Mouse (Mus musculus): ENCODE results near the gene Cenps. TPM values are rescaled to one million over a fixed set of nuclear protein-coding genes. Genes with fewer than 3 reads are reported as not detected.

The Cenps gene
- polyA plus RNA-seq (2014; fragmentation: Nextera tagmentation; extraction: Ambion mirVana) = 44.7 and 49.1 TPM in 2 replicates

GRCm38 (mm10) chr4:149136982-149137770 lies at the start of gene Cenps:
Gene Cenps (minus strand): TSS chr4:149137629.
- Histone ChIP-seq H3K27ac (ENCODE audit: low read depth, low read length) (peak within 1 kb of the TSS; percentile 85), H3K27me3 (ENCODE audit: control insufficient read depth, insufficient read depth, low read length) (no peaks in the 10 kb centered on the region), H3K4me2 (replicated peaks; ENCODE audit: low read depth, low read length) (peak within 1 kb of the TSS; percentile 53), H3K4me3 (ENCODE audit: low read depth, low read length) (peak within 1 kb of the TSS; percentile 61), H3K9me3 (ENCODE audit: control insufficient read depth, low read length) (no peaks in the 10 kb centered on the region), H3K36me3 (ENCODE audit: control insufficient read depth, insufficient read depth, low read length) (no peaks in the 10 kb centered on the region), H3K9ac (ENCODE audit: low read depth, low read length) (peak within 1 kb of the TSS; percentile 69), H3K4me1 (replicated peaks; ENCODE audit: control insufficient read depth, insufficient read depth, low read length) (no peaks in the 10 kb centered on the region)
- ATAC-seq (ENCODE audit: low FRiP score) (peak; percentile 92), DNase-seq (ENCODE audit: low spot score) (peak; percentile 99)
- under 1% methylated on average over 68 of the region's 68 CpGs for WGBS

GRCm38 (mm10) chr4:149182755-149183154 lies 45.3 kb upstream of the Cenps start:
- ATAC-seq (ENCODE audit: low FRiP score) (no peak), DNase-seq (ENCODE audit: low spot score) (no peak)
- H3K9ac ChIP-seq (ENCODE audit: low read depth, low read length) = no peak overlapping the region
- H3K4me2 ChIP-seq (replicated peaks; ENCODE audit: low read depth, low read length) = no peak overlapping the region
- 56% methylated on average over 4 of the region's 4 CpGs for WGBS
- H3K9me3 ChIP-seq (ENCODE audit: control insufficient read depth, low read length) = no peaks in the 10 kb centered on the region
- H3K4me3 ChIP-seq (ENCODE audit: low read depth, low read length) = no peak overlapping the region
- peaks cover 23% of the 10 kb centered on the region; the same call in 1 of the 2 replicates for H3K36me3 ChIP-seq (ENCODE audit: control insufficient read depth, insufficient read depth, low read length)
- no peaks in the 10 kb centered on the region for H3K27me3 ChIP-seq (ENCODE audit: control insufficient read depth, insufficient read depth, low read length)
- H3K4me1 ChIP-seq (replicated peaks; ENCODE audit: control insufficient read depth, insufficient read depth, low read length) = no peaks in the 10 kb centered on the region
- no peak overlapping the region for H3K27ac ChIP-seq (ENCODE audit: low read depth, low read length)

- no peak overlapping the region for H3K4me3 ChIP-seq (ENCODE audit: low read depth, low read length)
- no peak for DNase-seq (ENCODE audit: low spot score)
- H3K27me3 ChIP-seq (ENCODE audit: control insufficient read depth, insufficient read depth, low read length) = no peaks in the 10 kb centered on the region
- H3K4me1 ChIP-seq (replicated peaks; ENCODE audit: control insufficient read depth, insufficient read depth, low read length) = no peaks in the 10 kb centered on the region
- no peak overlapping the region for H3K9ac ChIP-seq (ENCODE audit: low read depth, low read length)
- no peak overlapping the region for H3K4me2 ChIP-seq (replicated peaks; ENCODE audit: low read depth, low read length)
- ATAC-seq (ENCODE audit: low FRiP score) = no peak
- no peak overlapping the region for H3K27ac ChIP-seq (ENCODE audit: low read depth, low read length)
- H3K9me3 ChIP-seq (ENCODE audit: control insufficient read depth, low read length) = no peaks in the 10 kb centered on the region
- WGBS = 86% methylated on average over 7 of the region's 7 CpGs
- peaks cover 20% of the 10 kb centered on the region; the same call in 1 of the 2 replicates for H3K36me3 ChIP-seq (ENCODE audit: control insufficient read depth, insufficient read depth, low read length)
Measured at GRCm38 (mm10) chr4:149182192-149182591, 44.8 kb upstream of the Cenps start.

GRCm38 (mm10) chr4:149179573-149179972 lies 42.1 kb upstream of the Cenps start:
- H3K9ac ChIP-seq (ENCODE audit: low read depth, low read length) = no peak overlapping the region
- no peak overlapping the region for H3K4me2 ChIP-seq (replicated peaks; ENCODE audit: low read depth, low read length)
- H3K4me3 ChIP-seq (ENCODE audit: low read depth, low read length) = no peak overlapping the region
- H3K27ac ChIP-seq (ENCODE audit: low read depth, low read length) = no peak overlapping the region
- 72% methylated on average over 4 of the region's 4 CpGs for WGBS
- H3K4me1 ChIP-seq (replicated peaks; ENCODE audit: control insufficient read depth, insufficient read depth, low read length) = no peaks in the 10 kb centered on the region
- H3K27me3 ChIP-seq (ENCODE audit: control insufficient read depth, insufficient read depth, low read length) = no peaks in the 10 kb centered on the region
- DNase-seq (ENCODE audit: low spot score) (no peak), ATAC-seq (ENCODE audit: low FRiP score) (no peak)
- peaks cover 17% of the 10 kb centered on the region; the same call in 1 of the 2 replicates for H3K36me3 ChIP-seq (ENCODE audit: control insufficient read depth, insufficient read depth, low read length)
- H3K9me3 ChIP-seq (ENCODE audit: control insufficient read depth, low read length) = no peaks in the 10 kb centered on the region

GRCm38 (mm10) chr4:149179160-149179559 lies 41.7 kb upstream of the Cenps start:
- Histone ChIP-seq H3K4me3 (ENCODE audit: low read depth, low read length) (no peak overlapping the region), H3K27me3 (ENCODE audit: control insufficient read depth, insufficient read depth, low read length) (no peaks in the 10 kb centered on the region), H3K9ac (ENCODE audit: low read depth, low read length) (no peak overlapping the region; the same call in 1 of the 2 replicates), H3K9me3 (ENCODE audit: control insufficient read depth, low read length) (no peaks in the 10 kb centered on the region), H3K4me2 (replicated peaks; ENCODE audit: low read depth, low read length) (no peak overlapping the region), H3K27ac (ENCODE audit: low read depth, low read length) (no peak overlapping the region), H3K4me1 (replicated peaks; ENCODE audit: control insufficient read depth, insufficient read depth, low read length) (no peaks in the 10 kb centered on the region), H3K36me3 (ENCODE audit: control insufficient read depth, insufficient read depth, low read length) (peaks cover 16% of the 10 kb centered on the region; the same call in 1 of the 2 replicates)
- WGBS = 78% methylated on average over 7 of the region's 7 CpGs
- DNase-seq (ENCODE audit: low spot score) = no peak
- ATAC-seq (ENCODE audit: low FRiP score) = no peak

GRCm38 (mm10) chr4:149178328-149178727 lies 40.9 kb upstream of the Cenps start:
- Histone ChIP-seq H3K36me3 (ENCODE audit: control insufficient read depth, insufficient read depth, low read length) (peaks cover 10% of the 10 kb centered on the region; the same call in 1 of the 2 replicates), H3K27me3 (ENCODE audit: control insufficient read depth, insufficient read depth, low read length) (no peaks in the 10 kb centered on the region), H3K4me1 (replicated peaks; ENCODE audit: control insufficient read depth, insufficient read depth, low read length) (no peaks in the 10 kb centered on the region), H3K27ac (ENCODE audit: low read depth, low read length) (no peak overlapping the region), H3K9ac (ENCODE audit: low read depth, low read length) (no peak overlapping the region), H3K9me3 (ENCODE audit: control insufficient read depth, low read length) (no peaks in the 10 kb centered on the region), H3K4me2 (replicated peaks; ENCODE audit: low read depth, low read length) (no peak overlapping the region), H3K4me3 (ENCODE audit: low read depth, low read length) (no peak overlapping the region)
- no peak for DNase-seq (ENCODE audit: low spot score)
- no peak for ATAC-seq (ENCODE audit: low FRiP score)
- WGBS = 69% methylated on average over 7 of the region's 7 CpGs

GRCm38 (mm10) chr4:149177046-149177445 lies 39.6 kb upstream of the Cenps start:
- H3K9me3 ChIP-seq (ENCODE audit: control insufficient read depth, low read length) = no peaks in the 10 kb centered on the region
- no peak overlapping the region for H3K4me2 ChIP-seq (replicated peaks; ENCODE audit: low read depth, low read length)
- H3K36me3 ChIP-seq (ENCODE audit: control insufficient read depth, insufficient read depth, low read length) = peaks cover 8% of the 10 kb centered on the region; the same call in 1 of the 2 replicates
- 31% methylated on average over 5 of the region's 5 CpGs for WGBS
- ATAC-seq (ENCODE audit: low FRiP score) (no peak), DNase-seq (ENCODE audit: low spot score) (no peak)
- no peak overlapping the region for H3K9ac ChIP-seq (ENCODE audit: low read depth, low read length)
- H3K4me3 ChIP-seq (ENCODE audit: low read depth, low read length) = no peak overlapping the region
- no peaks in the 10 kb centered on the region for H3K4me1 ChIP-seq (replicated peaks; ENCODE audit: control insufficient read depth, insufficient read depth, low read length)
- 0 out of 2 replicates have a peak overlapping the region, but pooled peaks have one; percentile 17 for H3K27ac ChIP-seq (ENCODE audit: low read depth, low read length)
- no peaks in the 10 kb centered on the region for H3K27me3 ChIP-seq (ENCODE audit: control insufficient read depth, insufficient read depth, low read length)

GRCm38 (mm10) chr4:149176645-149177044 lies 39.2 kb upstream of the Cenps start:
- ATAC-seq (ENCODE audit: low FRiP score) = no peak
- H3K4me3 ChIP-seq (ENCODE audit: low read depth, low read length) = no peak overlapping the region
- H3K36me3 ChIP-seq (ENCODE audit: control insufficient read depth, insufficient read depth, low read length) = peaks cover 6% of the 10 kb centered on the region; the same call in 1 of the 2 replicates
- no peak overlapping the region for H3K9ac ChIP-seq (ENCODE audit: low read depth, low read length)
- no peak overlapping the region for H3K4me2 ChIP-seq (replicated peaks; ENCODE audit: low read depth, low read length)
- no peaks in the 10 kb centered on the region for H3K4me1 ChIP-seq (replicated peaks; ENCODE audit: control insufficient read depth, insufficient read depth, low read length)
- WGBS = 72% methylated on average over 6 of the region's 6 CpGs
- H3K27me3 ChIP-seq (ENCODE audit: control insufficient read depth, insufficient read depth, low read length) = no peaks in the 10 kb centered on the region
- no peaks in the 10 kb centered on the region for H3K9me3 ChIP-seq (ENCODE audit: control insufficient read depth, low read length)
- H3K27ac ChIP-seq (ENCODE audit: low read depth, low read length) = no peak overlapping the region
- no peak for DNase-seq (ENCODE audit: low spot score)

GRCm38 (mm10) chr4:149173661-149174060 lies 36.2 kb upstream of the Cenps start:
- 92% methylated on average over 6 of the region's 6 CpGs for WGBS
- Histone ChIP-seq H3K36me3 (ENCODE audit: control insufficient read depth, insufficient read depth, low read length) (no peaks in the 10 kb centered on the region), H3K4me1 (replicated peaks; ENCODE audit: control insufficient read depth, insufficient read depth, low read length) (no peaks in the 10 kb centered on the region), H3K4me2 (replicated peaks; ENCODE audit: low read depth, low read length) (no peak overlapping the region), H3K4me3 (ENCODE audit: low read depth, low read length) (no peak overlapping the region), H3K27ac (ENCODE audit: low read depth, low read length) (no peak overlapping the region), H3K27me3 (ENCODE audit: control insufficient read depth, insufficient read depth, low read length) (no peaks in the 10 kb centered on the region), H3K9ac (ENCODE audit: low read depth, low read length) (no peak overlapping the region), H3K9me3 (ENCODE audit: control insufficient read depth, low read length) (no peaks in the 10 kb centered on the region)
- ATAC-seq (ENCODE audit: low FRiP score) (no peak), DNase-seq (ENCODE audit: low spot score) (no peak)
